Mouse (Mus musculus): ENCODE data around the gene Mgarp. TPM values are rescaled to one million over a fixed set of nuclear protein-coding genes. Genes with fewer than 3 reads are reported as not detected.
"Not testable (repeated sequence)": the region's sequence is repeated elsewhere in the genome, so short reads cannot be mapped to it uniquely, and the experiment has no call there.

Gene Mgarp
- polyA plus RNA-seq, 1 experiment from 2014 or later, result 4.5 TPM

DNA sequence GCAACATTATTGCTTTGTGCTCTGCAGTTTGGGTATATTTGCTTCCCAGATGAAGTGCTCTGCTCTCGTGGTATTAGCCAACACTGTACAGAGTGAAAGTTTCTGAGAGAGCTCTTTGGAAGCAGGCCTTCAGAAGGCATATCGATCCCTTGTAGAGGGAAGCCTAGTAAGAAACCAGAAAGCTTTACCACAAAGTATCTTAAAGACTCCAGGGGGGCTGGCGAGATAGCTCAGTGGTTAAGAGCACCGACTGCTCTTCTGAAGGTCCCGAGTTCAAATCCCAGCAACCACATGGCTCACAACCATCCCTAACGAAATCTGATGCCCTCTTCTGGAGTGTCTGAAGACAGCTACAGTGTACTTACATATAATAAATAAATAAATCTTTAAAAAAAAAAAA lies 52.4 kb downstream of the Mgarp start:
- H3K4me1 ChIP-seq; H3K27ac ChIP-seq; H3K9ac ChIP-seq; H3K4me2 ChIP-seq (replicated peaks); H3K36me3 ChIP-seq; H3K4me3 ChIP-seq; ATAC-seq (ENCODE audit: low FRiP score, low read depth); H3K27me3 ChIP-seq; H3K9me3 ChIP-seq: not testable (repeated sequence)
- 91% methylated on average over 6 of the region's 6 CpGs for WGBS

- H3K36me3 ChIP-seq, result no peaks in the 10 kb centered on the region
- 96% methylated on average over 4 of the region's 4 CpGs for WGBS
- no peak overlapping the region for H3K9ac ChIP-seq
- no peaks in the 10 kb centered on the region for H3K27me3 ChIP-seq
- no peak overlapping the region for H3K4me3 ChIP-seq
- H3K9me3 ChIP-seq, result no peaks in the 10 kb centered on the region
- no peak for ATAC-seq (ENCODE audit: low FRiP score, low read depth)
- H3K27ac ChIP-seq, result no peak overlapping the region
- H3K4me1 ChIP-seq, result 0 out of 2 replicates have a peak, but pooled peaks cover 5% of the 10 kb centered on the region
- H3K4me2 ChIP-seq (replicated peaks), result no peak overlapping the region
Observed at GRCm38 (mm10) chr3:51343260-51343659, 53.3 kb downstream of the Mgarp start.

DNA sequence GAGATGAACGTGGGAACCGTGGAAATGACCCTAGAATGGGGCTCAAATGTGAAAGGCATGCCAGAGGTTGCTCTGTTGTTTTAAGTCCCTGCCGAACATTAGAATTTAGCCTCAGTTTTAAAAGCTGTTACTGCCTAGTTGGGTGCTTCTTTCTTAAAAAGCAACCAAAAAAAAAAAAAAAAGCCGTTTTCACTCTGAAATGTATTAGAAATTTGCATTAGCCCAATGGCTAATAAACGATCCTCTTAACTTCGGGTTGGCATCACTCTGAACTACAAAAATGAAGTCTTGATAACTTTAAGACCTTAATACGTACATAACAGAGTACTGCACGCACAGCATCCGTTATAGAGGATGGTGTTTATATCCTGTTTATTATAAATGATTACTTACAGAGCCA lies 54.4 kb downstream of the Mgarp start:
- WGBS, result 6% methylated on average over 9 of the region's 9 CpGs
- Histone ChIP-seq H3K9me3 (no peaks in the 10 kb centered on the region), H3K4me2 (replicated peaks) (peak overlapping the region; percentile 88), H3K4me1 (0 out of 2 replicates have a peak, but pooled peaks cover 5% of the 10 kb centered on the region), H3K27me3 (no peaks in the 10 kb centered on the region), H3K36me3 (no peaks in the 10 kb centered on the region), H3K9ac (peak overlapping the region; percentile 89), H3K4me3 (peak overlapping the region; percentile 92), H3K27ac (peak overlapping the region; percentile 94)
- no peak for ATAC-seq (ENCODE audit: low FRiP score, low read depth)

DNA sequence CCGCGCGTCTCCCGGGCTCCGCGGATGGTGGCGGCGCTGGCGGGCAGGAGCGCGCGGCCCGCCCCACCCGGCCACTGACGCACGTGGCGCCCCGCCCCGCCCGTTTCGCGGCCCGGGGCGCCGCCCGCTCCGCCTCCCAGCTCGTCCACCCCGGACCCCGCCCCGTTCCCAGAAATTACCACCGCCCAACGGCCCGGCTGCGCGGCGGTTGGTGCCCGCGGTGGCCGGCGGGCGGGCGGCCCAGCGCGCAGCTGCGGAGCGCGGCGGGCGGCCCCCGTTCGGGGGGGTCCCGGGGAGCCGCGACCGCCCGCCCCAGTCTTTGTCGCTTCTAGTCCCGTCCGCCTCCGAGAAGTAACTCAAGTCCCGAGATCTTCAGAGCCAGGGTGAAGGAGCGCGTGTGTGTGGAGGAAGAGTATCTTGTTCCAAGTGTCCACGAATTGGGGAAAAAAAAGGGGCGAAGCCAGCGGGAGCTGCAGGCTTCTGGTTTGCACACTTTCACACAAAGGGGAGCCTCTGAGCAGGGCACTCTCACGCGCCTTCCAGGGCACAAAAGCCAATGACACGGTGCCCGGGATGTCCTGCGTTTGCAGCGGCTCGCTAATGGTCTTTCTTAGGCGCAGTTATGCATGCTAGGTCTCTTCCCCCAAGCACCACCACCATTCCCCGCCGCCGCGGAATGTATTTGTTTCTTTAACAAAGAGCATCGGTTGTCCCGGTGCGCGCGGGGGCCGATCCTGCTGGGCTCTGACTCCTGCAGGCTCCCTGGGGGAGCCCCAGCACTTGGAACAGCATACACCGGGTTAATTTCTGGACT lies 55.1 kb downstream of the Mgarp start:
- 1% methylated on average over 78 of the region's 86 CpGs for whole genome bisulfite sequencing
- Histone ChIP-seq H3K4me1 (0 out of 2 replicates have a peak, but pooled peaks cover 5% of the 10 kb centered on the region), H3K9me3 (no peaks in the 10 kb centered on the region), H3K4me2 (replicated peaks) (peak overlapping the region; percentile 88), H3K4me3 (peak overlapping the region; percentile 92), H3K27ac (peak overlapping the region; percentile 94), H3K27me3 (no peaks in the 10 kb centered on the region), H3K36me3 (no peaks in the 10 kb centered on the region), H3K9ac (peak overlapping the region; percentile 89)
- peak; percentile 85 for ATAC-seq (ENCODE audit: low FRiP score, low read depth)

GRCm38 (mm10) chr3:51340552-51341267 lies 55.8 kb downstream of the Mgarp start, which contains the start of gene Elf2:
TSS of gene Elf2 (minus strand) at chr3:51340663.
- Histone ChIP-seq H3K27ac (peak within 1 kb of the TSS; percentile 94), H3K9ac (peak within 1 kb of the TSS; percentile 89), H3K27me3 (no peaks in the 10 kb centered on the region), H3K36me3 (no peaks in the 10 kb centered on the region), H3K4me3 (peak within 1 kb of the TSS; percentile 92), H3K9me3 (no peaks in the 10 kb centered on the region), H3K4me2 (replicated peaks) (peak within 1 kb of the TSS; percentile 88), H3K4me1 (0 out of 2 replicates have a peak, but pooled peaks cover 5% of the 10 kb centered on the region)
- under 1% methylated on average over 76 of the region's 87 CpGs for WGBS
- peak; percentile 72 for ATAC-seq (ENCODE audit: low FRiP score, low read depth)

DNA sequence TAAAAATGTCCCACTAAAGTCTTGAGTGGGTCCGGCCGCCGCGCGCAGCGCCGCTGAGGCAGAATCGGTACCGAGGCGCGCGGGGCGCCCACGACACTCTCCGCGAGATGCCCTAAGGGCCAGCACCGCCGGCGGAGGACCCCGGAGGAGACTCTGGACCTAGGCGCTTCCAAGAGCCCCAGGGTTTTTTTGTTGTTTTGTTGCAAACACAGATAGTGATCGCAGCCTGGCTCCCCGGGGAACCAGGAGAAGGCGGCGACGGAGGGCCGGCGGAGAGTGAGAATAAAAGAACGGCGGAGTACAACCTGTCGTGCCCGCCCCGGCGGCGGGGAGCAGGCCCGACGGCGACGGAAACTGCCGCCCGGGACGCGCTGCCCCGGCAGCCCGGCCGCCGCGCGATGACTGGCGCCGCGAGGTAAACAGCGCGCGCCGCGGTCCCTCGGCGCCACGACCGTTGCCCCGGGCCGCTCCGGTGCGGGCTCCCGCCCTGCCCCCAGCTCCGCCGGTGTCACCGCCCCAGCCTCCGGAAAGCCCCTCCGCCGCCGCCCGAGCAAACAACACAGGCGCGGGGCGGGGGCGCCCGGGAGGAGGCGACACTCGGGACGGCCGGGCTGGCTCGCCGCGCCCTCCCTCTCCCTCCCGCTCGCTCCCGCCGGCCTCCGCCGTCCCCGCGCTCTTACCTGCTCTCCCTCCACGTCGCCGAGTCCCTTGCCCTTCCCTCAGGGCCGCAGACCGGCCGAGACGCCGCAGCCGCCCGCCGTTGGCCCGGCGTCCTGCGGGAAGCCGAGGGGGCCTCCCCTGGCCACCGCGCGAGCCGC lies 56.6 kb downstream of the Mgarp start:
- no peaks in the 10 kb centered on the region for H3K27me3 ChIP-seq
- no peaks in the 10 kb centered on the region for H3K36me3 ChIP-seq
- under 1% methylated on average over 94 of the region's 113 CpGs for whole genome bisulfite sequencing
- 0 out of 2 replicates have a peak, but pooled peaks cover 5% of the 10 kb centered on the region for H3K4me1 ChIP-seq
- ATAC-seq (ENCODE audit: low FRiP score, low read depth), result no peak; the same call in none of the 2 replicates
- H3K27ac ChIP-seq, result peak overlapping the region; percentile 94
- H3K4me2 ChIP-seq (replicated peaks), result peak overlapping the region; percentile 88
- no peaks in the 10 kb centered on the region for H3K9me3 ChIP-seq
- H3K4me3 ChIP-seq, result peak overlapping the region; percentile 92
- peak overlapping the region; percentile 89 for H3K9ac ChIP-seq

GRCm38 (mm10) chr3:51339378-51339733 lies 57.2 kb downstream of the Mgarp start:
- Histone ChIP-seq H3K36me3 (no peaks in the 10 kb centered on the region), H3K9ac (peak overlapping the region; percentile 89), H3K4me1 (peaks cover 10% of the 10 kb centered on the region), H3K4me3 (peak overlapping the region; percentile 92), H3K4me2 (replicated peaks) (peak overlapping the region; percentile 88), H3K9me3 (no peaks in the 10 kb centered on the region), H3K27me3 (no peaks in the 10 kb centered on the region), H3K27ac (no peak overlapping the region; the same call in 1 of the 2 replicates)
- no peak for ATAC-seq (ENCODE audit: low FRiP score, low read depth)
- 2% methylated on average over 9 of the region's 9 CpGs for WGBS

Other genes starting within 250 kb of the Mgarp start
- 10.0 and 10.4 TPM in 2 replicates for gene Noct, start 172.3 kb downstream of the Mgarp start, polyA plus RNA-seq (2015; fragmentation: Nextera tagmentation; extraction: Ambion mirVana)
- 65.0 and 70.3 TPM in 2 replicates for gene Elf2, start 56.1 kb downstream of the Mgarp start, polyA plus RNA-seq (2015; fragmentation: Nextera tagmentation; extraction: Ambion mirVana)
- 645 and 690 TPM in 2 replicates for gene Ndufc1, start 12.2 kb upstream of the Mgarp start, polyA plus RNA-seq (2015; fragmentation: Nextera tagmentation; extraction: Ambion mirVana)
- gene Naa15, start 18.4 kb upstream of the Mgarp start, polyA plus RNA-seq (2015; fragmentation: Nextera tagmentation; extraction: Ambion mirVana), result 51.7 and 52.2 TPM in 2 replicates
- 29.1 and 29.5 TPM in 2 replicates for gene Rab33b, start 87.2 kb upstream of the Mgarp start, polyA plus RNA-seq (2015; fragmentation: Nextera tagmentation; extraction: Ambion mirVana)
- gene Setd7, start 164.1 kb upstream of the Mgarp start, polyA plus RNA-seq (2015; fragmentation: Nextera tagmentation; extraction: Ambion mirVana), result 4.9 and 5.1 TPM in 2 replicates

All from limb, embryonic 13.5 days (tissue).